Mouse (Mus musculus) urinary bladder, postnatal 4 days (tissue): ENCODE data around the gene Ssbp2.

ENCODE experiments used
- DNase-seq, 2 experiments: peaks; one replicate each; pipeline ENCODE4 v3.0.0; 2021 to 2022; ENCODE audit warnings: low spot score in 2 of 2

Ssbp2 gene

GRCm38 (mm10) chr13:91459896-91460620 is at the start of gene Ssbp2:
Gene Ssbp2, plus strand, starts transcription at chr13:91460283.
- no peak for DNase-seq

GRCm38 (mm10) chr13:91413752-91414503 is 46.2 kb upstream of the Ssbp2 start:
- DNase-seq = no peak

GRCm38 (mm10) chr13:91415896-91416295 is 44.2 kb upstream of the Ssbp2 start:
- DNase-seq = no peak

GRCm38 (mm10) chr13:91416698-91417097 is 43.4 kb upstream of the Ssbp2 start:
- DNase-seq = no peak

GRCm38 (mm10) chr13:91421387-91421949 is 38.6 kb upstream of the Ssbp2 start:
- DNase-seq = peak; percentile 56 to 71

- no peak for DNase-seq
These were observed 29.2 kb upstream of the Ssbp2 start for GRCm38 (mm10) chr13:91430867-91431266.

GRCm38 (mm10) chr13:91431392-91432355 is 28.4 kb upstream of the Ssbp2 start:
- no peak for DNase-seq

GRCm38 (mm10) chr13:91433021-91433420 is 27.1 kb upstream of the Ssbp2 start:
- no peak for DNase-seq

- no peak for DNase-seq
These were observed 22.2 kb upstream of the Ssbp2 start for GRCm38 (mm10) chr13:91437931-91438330.

GRCm38 (mm10) chr13:91441476-91441875 is 18.6 kb upstream of the Ssbp2 start:
- no peak for DNase-seq

GRCm38 (mm10) chr13:91446728-91447127 is 13.4 kb upstream of the Ssbp2 start:
- DNase-seq = no peak

- DNase-seq = no peak
These were observed 11.1 kb upstream of the Ssbp2 start for GRCm38 (mm10) chr13:91448936-91449335.

- DNase-seq = no peak
These were observed 8.5 kb upstream of the Ssbp2 start for GRCm38 (mm10) chr13:91451405-91452166.

GRCm38 (mm10) chr13:91452269-91452668 is 7.8 kb upstream of the Ssbp2 start:
- no peak for DNase-seq

- no peak for DNase-seq
These were observed 6.8 kb upstream of the Ssbp2 start for GRCm38 (mm10) chr13:91453236-91453635.

- DNase-seq = no peak
These were observed 4.0 kb upstream of the Ssbp2 start for GRCm38 (mm10) chr13:91456041-91456440.

GRCm38 (mm10) chr13:91456735-91457134 is 3.3 kb upstream of the Ssbp2 start:
- no peak for DNase-seq

- no peak for DNase-seq
These were observed 2.1 kb upstream of the Ssbp2 start for GRCm38 (mm10) chr13:91457974-91458373.

GRCm38 (mm10) chr13:91459489-91459888 is 594 bp upstream of the Ssbp2 start:
- DNase-seq = no peak

- DNase-seq = peak; percentile 99 to 100
These were observed 670 bp downstream of the Ssbp2 start for GRCm38 (mm10) chr13:91460621-91461284.
